Mouse (Mus musculus) neural tube, embryonic 11.5 days (tissue): Measurements from ENCODE around the gene Col13a1. TPM values are rescaled to one million over a fixed set of nuclear protein-coding genes. Genes with fewer than 3 reads are reported as not detected.

Experiments used
- ATAC-seq: fragments of 200-750 bp; cut with Nextera tagmentation; 2 replicates; pipeline ENCODE4 v1.8.0; 2017; ENCODE audit warnings: moderate number of reproducible peaks, mild to moderate bottlenecking, moderate TSS enrichment, moderate library complexity; ENCODE audit not compliant: insufficient read depth, low FRiP score, low TSS enrichment
- DNase-seq: peaks from one replicate; pipeline ENCODE4 v3.0.0-alpha.2; 2015; ENCODE audit warnings: low spot score
- H3K27ac ChIP-seq: fragments of 300-500 bp; sonication (generic); 2 replicates; pipeline ENCODE4 v1.5.1; 2014; ENCODE audit warnings: low read depth, mild to moderate bottlenecking, low read length
- H3K27me3 ChIP-seq: fragments of 300-500 bp; sonication (generic); 2 replicates; pipeline ENCODE4 v1.6.1; 2014; ENCODE audit warnings: mild to moderate bottlenecking, low read length, mixed read lengths; ENCODE audit not compliant: control insufficient read depth, insufficient read depth
- H3K36me3 ChIP-seq: fragments of 300-500 bp; sonication (generic); 2 replicates; pipeline ENCODE4 v1.6.1; 2014; ENCODE audit warnings: mild to moderate bottlenecking, low read length, moderate library complexity, mixed read lengths; ENCODE audit not compliant: control insufficient read depth, insufficient read depth
- H3K4me1 ChIP-seq: fragments of 300-500 bp; sonication (generic); 2 replicates; pipeline ENCODE4 v1.6.1; 2014; ENCODE audit warnings: low read length, mixed read lengths; ENCODE audit not compliant: control insufficient read depth, insufficient read depth
- H3K4me2 ChIP-seq: fragments of 300-500 bp; sonication (generic); 2 replicates; pipeline ENCODE4 v1.6.1; 2014; ENCODE audit warnings: low read depth, mild to moderate bottlenecking, moderate library complexity
- H3K4me3 ChIP-seq: fragments of 300-500 bp; sonication (generic); 2 replicates; pipeline ENCODE4 v1.5.1; 2014; ENCODE audit warnings: low read depth, low read length
- H3K9ac ChIP-seq: fragments of 300-500 bp; sonication (generic); 2 replicates; pipeline ENCODE4 v1.6.1; 2014; ENCODE audit warnings: mild to moderate bottlenecking, low read length
- H3K9me3 ChIP-seq: fragments of 300-500 bp; sonication (generic); 2 replicates; pipeline ENCODE4 v1.6.1; 2016; ENCODE audit warnings: low read length; ENCODE audit not compliant: control insufficient read depth
- WGBS: fragments of 180-500 bp; shearing (Covaris S2); extraction: QIAGEN DNeasy Blood & Tissue Kit; methylation state at CpG from one replicate; pipeline ENCODE4 v1.1.7; 2014; 5-methylcytosine and 5-hydroxymethylcytosine counted together
- polyA plus RNA-seq: library from polyadenylated mRNA; unstranded; fragments of >200 nt; fragmentation: Nextera tagmentation; extraction: Ambion mirVana; gene quantifications from 2 replicates; pipeline ENCODE4 v1.2.1, GENCODE M21; 2014

Gene Col13a1
- polyA plus RNA-seq, 1 experiment from 2014 or later = 2.4 TPM

DNA sequence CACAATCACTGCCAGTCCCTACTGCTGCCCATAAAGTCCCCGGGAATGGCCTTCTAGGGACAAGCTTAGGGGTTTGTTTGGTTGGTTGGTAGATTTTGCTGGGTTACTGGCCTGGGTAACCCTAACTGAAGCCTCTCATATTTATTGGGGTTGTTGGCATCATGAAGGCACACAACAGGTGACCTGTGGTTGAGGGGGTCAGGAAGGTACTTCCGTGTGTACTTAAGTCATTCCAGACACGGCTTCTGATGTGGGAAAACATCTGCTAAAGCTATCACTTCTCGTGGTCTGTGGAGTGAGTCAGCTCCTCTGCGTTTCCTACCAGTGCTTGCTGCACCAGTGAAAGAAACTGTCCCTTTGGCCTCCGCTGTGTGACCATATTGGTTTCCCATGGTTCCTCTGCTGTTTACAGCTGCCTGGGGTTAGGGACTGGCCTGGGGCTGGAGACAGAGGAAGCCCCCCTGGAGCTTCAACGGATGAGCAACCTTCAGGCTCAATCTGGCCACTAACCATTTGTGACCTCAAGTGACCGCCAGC, 123.7 kb downstream of the Col13a1 start:
- no peak overlapping the region for H3K4me2 ChIP-seq
- WGBS = 61% methylated on average over 8 of the region's 8 CpGs

DNA sequence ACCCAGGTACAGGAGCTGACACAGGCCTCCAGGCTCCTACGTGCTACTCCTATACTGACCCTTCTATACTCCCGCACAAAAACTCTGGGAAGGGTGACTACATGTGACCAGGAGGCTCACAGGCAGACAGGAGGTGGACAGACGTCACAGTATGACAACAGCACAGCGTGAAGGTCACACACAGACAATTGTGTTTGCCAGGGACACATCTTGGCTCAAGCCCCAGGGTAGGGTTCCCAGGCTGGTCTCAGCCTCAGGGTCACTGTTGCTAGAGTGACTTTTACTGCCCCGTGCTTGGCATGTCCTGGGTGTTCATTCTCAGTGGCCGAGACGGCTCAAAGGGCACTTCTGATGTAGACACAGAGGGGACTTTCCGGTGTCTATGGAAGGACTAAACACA, 126.1 kb downstream of the Col13a1 start:
- ATAC-seq = no peak
- WGBS = 77% methylated on average over 8 of the region's 8 CpGs

More for the DNA sequence above, 123.7 kb downstream of the Col13a1 start:
- no peaks in the 10 kb centered on the region for H3K36me3 ChIP-seq
- no peak overlapping the region for H3K9ac ChIP-seq
- no peaks in the 10 kb centered on the region for H3K4me1 ChIP-seq
- no peak for ATAC-seq
- H3K27ac ChIP-seq = no peak overlapping the region
- DNase-seq = no peak
- no peak overlapping the region for H3K4me3 ChIP-seq
- H3K9me3 ChIP-seq = no peaks in the 10 kb centered on the region
- no peaks in the 10 kb centered on the region for H3K27me3 ChIP-seq

DNA sequence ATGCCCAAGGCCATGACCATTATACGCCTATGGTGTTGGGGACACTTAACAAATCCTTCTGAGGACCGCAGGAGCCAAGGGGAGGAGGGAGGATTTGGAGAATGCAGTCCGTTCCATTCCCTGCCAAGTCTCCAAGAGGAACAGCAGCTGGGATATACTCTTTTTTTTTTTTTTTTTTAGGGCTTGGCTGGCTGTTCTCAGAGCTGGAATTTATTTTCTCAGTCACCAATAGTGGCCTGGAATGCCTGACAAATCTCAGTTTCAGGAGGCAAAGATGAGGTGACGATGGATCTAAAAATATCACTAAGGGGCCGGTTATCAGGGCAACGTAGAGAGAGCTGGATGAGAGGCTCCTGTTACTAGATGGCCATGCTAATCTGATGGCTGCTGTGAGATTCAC, 130.4 kb downstream of the Col13a1 start:
- Histone ChIP-seq H3K27me3 (no peaks in the 10 kb centered on the region), H3K4me2 (no peak overlapping the region), H3K4me1 (no peaks in the 10 kb centered on the region), H3K36me3 (no peaks in the 10 kb centered on the region), H3K4me3 (no peak overlapping the region), H3K27ac (no peak overlapping the region), H3K9ac (no peak overlapping the region), H3K9me3 (no peaks in the 10 kb centered on the region)
- ATAC-seq = no peak
- no peak for DNase-seq
- 88% methylated on average over 6 of the region's 6 CpGs for WGBS

More for the DNA sequence above, 126.1 kb downstream of the Col13a1 start:
- Histone ChIP-seq H3K9me3 (no peaks in the 10 kb centered on the region), H3K4me3 (no peak overlapping the region), H3K4me1 (no peaks in the 10 kb centered on the region), H3K9ac (no peak overlapping the region), H3K36me3 (no peaks in the 10 kb centered on the region), H3K27ac (no peak overlapping the region), H3K27me3 (no peaks in the 10 kb centered on the region), H3K4me2 (no peak overlapping the region)
- DNase-seq = no peak

DNA sequence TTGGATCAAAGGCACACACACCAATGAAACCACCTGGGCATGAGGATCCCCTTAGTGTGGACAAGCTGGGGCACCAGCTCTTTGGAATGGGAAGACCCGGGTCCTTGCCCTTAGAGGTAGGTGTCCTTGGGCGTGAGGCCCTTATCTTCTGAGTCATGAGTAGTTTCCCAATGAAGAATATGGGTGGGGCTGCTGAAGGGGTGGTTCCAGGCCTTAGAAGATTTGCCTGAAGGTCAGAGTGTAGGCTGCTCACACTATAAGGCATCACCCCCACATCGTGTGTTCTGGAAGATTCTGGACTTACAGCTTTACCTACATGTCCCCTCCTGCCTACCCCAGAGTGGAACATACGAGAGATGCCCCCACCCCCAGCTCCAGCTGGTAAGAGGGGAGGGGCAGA, 133.4 kb downstream of the Col13a1 start:
- DNase-seq = no peak

GRCm38 (mm10) chr10:61844475-61844874, 134.4 kb downstream of the Col13a1 start:
- DNase-seq = no peak
- Histone ChIP-seq H3K4me1 (no peaks in the 10 kb centered on the region), H3K4me3 (no peak overlapping the region), H3K9ac (no peak overlapping the region), H3K36me3 (no peaks in the 10 kb centered on the region), H3K9me3 (no peaks in the 10 kb centered on the region), H3K27ac (no peak overlapping the region), H3K4me2 (no peak overlapping the region), H3K27me3 (no peaks in the 10 kb centered on the region)
- ATAC-seq = no peak
- WGBS = 83% methylated on average over 7 of the region's 7 CpGs

More for the DNA sequence above, 133.4 kb downstream of the Col13a1 start:
- 81% methylated on average over 4 of the region's 4 CpGs for WGBS
- no peak overlapping the region for H3K4me3 ChIP-seq
- no peak overlapping the region for H3K9ac ChIP-seq
- no peaks in the 10 kb centered on the region for H3K4me1 ChIP-seq
- H3K9me3 ChIP-seq = no peaks in the 10 kb centered on the region
- no peak overlapping the region for H3K4me2 ChIP-seq
- ATAC-seq = no peak
- H3K36me3 ChIP-seq = no peaks in the 10 kb centered on the region
- H3K27me3 ChIP-seq = no peaks in the 10 kb centered on the region
- H3K27ac ChIP-seq = no peak overlapping the region

- no peak for DNase-seq
These were observed 136.6 kb downstream of the Col13a1 start for GRCm38 (mm10) chr10:61842261-61842660.

DNA sequence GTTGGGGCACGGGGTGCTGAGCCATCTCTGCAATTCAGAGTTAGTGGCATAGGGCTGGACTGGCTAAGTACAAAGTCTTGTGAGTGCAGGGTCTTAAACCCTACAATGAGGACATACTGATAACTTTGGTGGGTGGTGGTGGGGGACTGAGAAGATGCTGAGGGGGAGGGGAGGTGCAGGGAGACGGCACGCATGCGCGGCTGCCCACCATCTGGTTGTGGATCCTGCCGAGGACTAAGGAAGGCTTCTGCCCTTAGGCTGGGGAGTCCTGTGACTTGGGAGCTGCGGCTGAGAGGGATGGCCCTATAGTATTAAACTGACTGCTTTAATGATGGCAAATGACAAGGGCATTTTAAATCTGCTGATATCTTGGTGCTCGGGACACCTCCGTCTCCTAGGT, 139.6 kb downstream of the Col13a1 start:
- Histone ChIP-seq H3K4me1 (no peaks in the 10 kb centered on the region; the same call in 1 of the 2 replicates), H3K4me3 (no peak overlapping the region), H3K9me3 (no peaks in the 10 kb centered on the region), H3K27ac (no peak overlapping the region), H3K4me2 (no peak overlapping the region), H3K36me3 (no peaks in the 10 kb centered on the region), H3K9ac (no peak overlapping the region), H3K27me3 (no peaks in the 10 kb centered on the region)
- no peak for ATAC-seq
- no peak for DNase-seq
- 67% methylated on average over 9 of the region's 9 CpGs for WGBS

More at GRCm38 (mm10) chr10:61842261-61842660, 136.6 kb downstream of the Col13a1 start:
- no peak for ATAC-seq
- H3K9me3 ChIP-seq = no peaks in the 10 kb centered on the region
- H3K27ac ChIP-seq = no peak overlapping the region
- H3K4me2 ChIP-seq = no peak overlapping the region
- H3K4me1 ChIP-seq = no peaks in the 10 kb centered on the region; the same call in 1 of the 2 replicates
- no peaks in the 10 kb centered on the region for H3K36me3 ChIP-seq
- H3K4me3 ChIP-seq = no peak overlapping the region
- no peak overlapping the region for H3K9ac ChIP-seq
- WGBS = 90% methylated on average over 12 of the region's 12 CpGs
- H3K27me3 ChIP-seq = no peaks in the 10 kb centered on the region

DNA sequence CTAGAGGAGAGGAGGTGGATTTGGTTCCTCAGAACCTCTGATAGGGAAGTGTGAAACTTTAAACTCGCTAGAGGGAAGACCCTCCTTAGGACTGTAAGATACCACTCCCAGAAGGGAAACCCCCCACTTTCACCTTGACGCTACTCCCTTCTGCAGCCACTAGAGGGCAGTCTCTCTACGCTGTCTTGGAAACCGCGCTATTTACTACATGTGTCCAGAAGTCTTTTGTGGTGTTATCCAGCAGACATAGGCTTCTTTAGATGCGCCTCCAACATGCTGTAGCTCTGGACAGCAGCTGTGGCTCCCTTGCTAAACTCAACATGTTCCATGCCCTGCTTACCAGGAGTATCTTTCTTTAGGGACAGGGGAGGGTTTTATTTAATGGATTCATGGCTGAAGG, 140.1 kb downstream of the Col13a1 start:
- Histone ChIP-seq H3K9me3 (no peaks in the 10 kb centered on the region), H3K4me2 (no peak overlapping the region), H3K9ac (no peak overlapping the region), H3K27ac (no peak overlapping the region), H3K27me3 (no peaks in the 10 kb centered on the region), H3K4me3 (no peak overlapping the region), H3K4me1 (no peaks in the 10 kb centered on the region; the same call in 1 of the 2 replicates), H3K36me3 (no peaks in the 10 kb centered on the region)
- 3% methylated on average over 6 of the region's 6 CpGs for WGBS
- ATAC-seq (no peak; the same call in 1 of the 2 replicates), DNase-seq (peak; percentile 76)

- WGBS = 80% methylated on average over 8 of the region's 8 CpGs
- no peak overlapping the region for H3K27ac ChIP-seq
- no peaks in the 10 kb centered on the region for H3K36me3 ChIP-seq
- H3K4me2 ChIP-seq = no peak overlapping the region
- no peak for ATAC-seq
- no peak overlapping the region for H3K4me3 ChIP-seq
- no peak for DNase-seq
- H3K4me1 ChIP-seq = no peaks in the 10 kb centered on the region; the same call in 1 of the 2 replicates
- H3K27me3 ChIP-seq = no peaks in the 10 kb centered on the region
- H3K9me3 ChIP-seq = no peaks in the 10 kb centered on the region
- H3K9ac ChIP-seq = no peak overlapping the region
These were observed 141.6 kb downstream of the Col13a1 start for GRCm38 (mm10) chr10:61837286-61837685.
